Mouse (Mus musculus): ENCODE results near the gene Rpl6. TPM values are rescaled to one million over a fixed set of nuclear protein-coding genes. Genes with fewer than 3 reads are reported as not detected.

Rpl6 gene
- polyA plus RNA-seq, 1 experiment from 2014 or later, result 620 TPM

DNA sequence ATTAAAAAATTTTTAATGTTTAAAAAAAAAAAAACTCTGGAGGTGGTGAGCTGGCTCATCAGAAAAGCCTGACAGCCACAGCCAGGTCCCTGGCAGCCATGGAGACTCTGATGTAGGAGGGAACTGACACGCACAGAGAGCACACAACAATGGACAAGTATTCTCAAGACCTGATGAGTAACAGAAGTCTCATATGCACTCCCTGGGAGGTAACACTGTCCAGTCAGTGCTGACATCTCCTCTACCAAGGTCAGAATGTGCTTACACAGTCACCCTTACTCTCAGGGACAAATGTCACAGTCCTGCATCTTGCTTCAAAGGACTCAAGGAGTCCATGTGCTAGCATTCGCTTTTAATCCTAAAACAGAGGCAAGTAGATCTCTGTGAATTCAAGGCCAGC is 34.7 kb upstream of the Rpl6 start:
- ATAC-seq (replicated peaks; ENCODE audit: low FRiP score) (no peak), DNase-seq (ENCODE audit: low spot score) (no peak)
- no peak overlapping the region for H3K4me3 ChIP-seq (ENCODE audit: low read depth, low read length)
- H3K27ac ChIP-seq (ENCODE audit: low read depth, low read length), result no peak overlapping the region
- no peaks in the 10 kb centered on the region for H3K27me3 ChIP-seq (ENCODE audit: control insufficient read depth, insufficient read depth, low read length)
- no peak overlapping the region for H3K4me2 ChIP-seq (ENCODE audit: low read depth, low read length, severe bottlenecking)
- H3K9ac ChIP-seq (ENCODE audit: low read length), result no peak overlapping the region
- H3K4me1 ChIP-seq (replicated peaks; ENCODE audit: control insufficient read depth, insufficient read depth, low read length), result no peaks in the 10 kb centered on the region
- WGBS, result 88% methylated on average over 2 of the region's 2 CpGs
- no peaks in the 10 kb centered on the region for H3K9me3 ChIP-seq (ENCODE audit: control insufficient read depth, low read length)
- peaks cover 5% of the 10 kb centered on the region; the same call in 1 of the 2 replicates for H3K36me3 ChIP-seq (ENCODE audit: control insufficient read depth, insufficient read depth, low read length)

GRCm38 (mm10) chr5:121172835-121173234 is 31.4 kb upstream of the Rpl6 start:
- DNase-seq (ENCODE audit: low spot score), result no peak
- WGBS, result 92% methylated on average over 4 of the region's 4 CpGs
- H3K9me3 ChIP-seq (ENCODE audit: control insufficient read depth, low read length), result no peaks in the 10 kb centered on the region
- H3K4me1 ChIP-seq (replicated peaks; ENCODE audit: control insufficient read depth, insufficient read depth, low read length), result no peaks in the 10 kb centered on the region
- no peak overlapping the region for H3K4me2 ChIP-seq (ENCODE audit: low read depth, low read length, severe bottlenecking)
- no peaks in the 10 kb centered on the region for H3K27me3 ChIP-seq (ENCODE audit: control insufficient read depth, insufficient read depth, low read length)
- no peaks in the 10 kb centered on the region for H3K36me3 ChIP-seq (ENCODE audit: control insufficient read depth, insufficient read depth, low read length)
- ATAC-seq (replicated peaks; ENCODE audit: low FRiP score), result no peak
- H3K27ac ChIP-seq (ENCODE audit: low read depth, low read length), result no peak overlapping the region
- H3K9ac ChIP-seq (ENCODE audit: low read length), result no peak overlapping the region
- no peak overlapping the region for H3K4me3 ChIP-seq (ENCODE audit: low read depth, low read length)

- WGBS, result 81% methylated on average over 9 of the region's 9 CpGs
- H3K9ac ChIP-seq (ENCODE audit: low read length), result no peak overlapping the region
- H3K4me2 ChIP-seq (ENCODE audit: low read depth, low read length, severe bottlenecking), result no peak overlapping the region
- H3K27me3 ChIP-seq (ENCODE audit: control insufficient read depth, insufficient read depth, low read length), result no peaks in the 10 kb centered on the region
- H3K4me3 ChIP-seq (ENCODE audit: low read depth, low read length), result no peak overlapping the region
- H3K27ac ChIP-seq (ENCODE audit: low read depth, low read length), result peak overlapping the region; percentile 46
- DNase-seq (ENCODE audit: low spot score) (no peak), ATAC-seq (replicated peaks; ENCODE audit: low FRiP score) (no peak)
- H3K4me1 ChIP-seq (replicated peaks; ENCODE audit: control insufficient read depth, insufficient read depth, low read length), result 0 out of 2 replicates have a peak, but pooled peaks cover 2% of the 10 kb centered on the region
- H3K36me3 ChIP-seq (ENCODE audit: control insufficient read depth, insufficient read depth, low read length), result no peaks in the 10 kb centered on the region
- H3K9me3 ChIP-seq (ENCODE audit: control insufficient read depth, low read length), result no peaks in the 10 kb centered on the region
These were observed 25.0 kb upstream of the Rpl6 start for GRCm38 (mm10) chr5:121179077-121179857.

- DNase-seq (ENCODE audit: low spot score) (no peak), ATAC-seq (replicated peaks; ENCODE audit: low FRiP score) (no peak)
- H3K4me1 ChIP-seq (replicated peaks; ENCODE audit: control insufficient read depth, insufficient read depth, low read length), result peaks cover 11% of the 10 kb centered on the region; the same call in 1 of the 2 replicates
- no peak overlapping the region for H3K4me2 ChIP-seq (ENCODE audit: low read depth, low read length, severe bottlenecking)
- no peak overlapping the region for H3K9ac ChIP-seq (ENCODE audit: low read length)
- H3K9me3 ChIP-seq (ENCODE audit: control insufficient read depth, low read length), result no peaks in the 10 kb centered on the region
- no peak overlapping the region for H3K27ac ChIP-seq (ENCODE audit: low read depth, low read length)
- no peaks in the 10 kb centered on the region for H3K27me3 ChIP-seq (ENCODE audit: control insufficient read depth, insufficient read depth, low read length)
- H3K36me3 ChIP-seq (ENCODE audit: control insufficient read depth, insufficient read depth, low read length), result no peaks in the 10 kb centered on the region
- 78% methylated on average over 9 of the region's 9 CpGs for WGBS
- H3K4me3 ChIP-seq (ENCODE audit: low read depth, low read length), result no peak overlapping the region
These were observed 21.0 kb upstream of the Rpl6 start for GRCm38 (mm10) chr5:121183269-121183668.

GRCm38 (mm10) chr5:121184375-121184774 is 19.9 kb upstream of the Rpl6 start:
- H3K36me3 ChIP-seq (ENCODE audit: control insufficient read depth, insufficient read depth, low read length), result no peaks in the 10 kb centered on the region
- WGBS, result 84% methylated on average over 2 of the region's 2 CpGs
- no peak overlapping the region for H3K27ac ChIP-seq (ENCODE audit: low read depth, low read length)
- no peak overlapping the region for H3K9ac ChIP-seq (ENCODE audit: low read length)
- ATAC-seq (replicated peaks; ENCODE audit: low FRiP score) (no peak), DNase-seq (ENCODE audit: low spot score) (no peak)
- no peak overlapping the region for H3K4me2 ChIP-seq (ENCODE audit: low read depth, low read length, severe bottlenecking)
- no peaks in the 10 kb centered on the region for H3K9me3 ChIP-seq (ENCODE audit: control insufficient read depth, low read length)
- no peak overlapping the region for H3K4me3 ChIP-seq (ENCODE audit: low read depth, low read length)
- H3K4me1 ChIP-seq (replicated peaks; ENCODE audit: control insufficient read depth, insufficient read depth, low read length), result peaks cover 13% of the 10 kb centered on the region; the same call in 1 of the 2 replicates
- H3K27me3 ChIP-seq (ENCODE audit: control insufficient read depth, insufficient read depth, low read length), result no peaks in the 10 kb centered on the region

DNA sequence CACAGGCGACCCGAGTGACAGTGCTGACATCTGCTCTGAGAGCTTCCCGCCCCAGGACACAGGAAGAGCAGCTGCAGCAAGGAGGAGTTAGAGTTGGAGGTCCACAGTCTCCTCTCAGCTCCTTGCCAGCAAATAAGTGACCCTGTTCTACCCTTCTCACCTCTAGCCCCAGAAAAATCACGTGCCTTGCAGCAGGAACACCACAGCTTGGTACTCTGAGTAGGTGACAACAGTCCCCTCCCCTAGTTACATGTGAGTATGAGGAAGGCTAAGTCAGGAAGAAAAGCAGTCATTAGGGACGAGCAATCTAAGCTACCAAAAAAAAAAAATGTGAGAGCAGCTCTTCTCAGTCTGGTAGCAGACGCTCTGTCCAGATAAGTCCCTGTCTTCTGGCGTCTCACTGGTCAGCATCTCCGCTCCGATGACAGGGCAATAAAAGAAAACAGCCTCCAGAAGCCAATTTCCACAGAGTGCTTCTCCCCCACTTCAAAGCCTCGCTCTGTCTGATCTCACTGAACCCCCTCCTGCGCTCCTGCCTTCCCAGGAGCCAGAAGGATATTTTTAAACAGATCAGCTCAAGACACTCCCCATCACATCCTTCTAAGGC is 19.2 kb upstream of the Rpl6 start:
- H3K9me3 ChIP-seq (ENCODE audit: control insufficient read depth, low read length), result no peaks in the 10 kb centered on the region
- H3K9ac ChIP-seq (ENCODE audit: low read length), result peak overlapping the region; percentile 6; the same call in 1 of the 2 replicates
- peaks cover 11% of the 10 kb centered on the region; the same call in 1 of the 2 replicates for H3K4me1 ChIP-seq (replicated peaks; ENCODE audit: control insufficient read depth, insufficient read depth, low read length)
- no peak overlapping the region for H3K27ac ChIP-seq (ENCODE audit: low read depth, low read length)
- H3K36me3 ChIP-seq (ENCODE audit: control insufficient read depth, insufficient read depth, low read length), result no peaks in the 10 kb centered on the region
- no peak for ATAC-seq (replicated peaks; ENCODE audit: low FRiP score)
- DNase-seq (ENCODE audit: low spot score), result no peak
- H3K4me3 ChIP-seq (ENCODE audit: low read depth, low read length), result no peak overlapping the region
- H3K27me3 ChIP-seq (ENCODE audit: control insufficient read depth, insufficient read depth, low read length), result no peaks in the 10 kb centered on the region
- WGBS, result 69% methylated on average over 11 of the region's 11 CpGs
- H3K4me2 ChIP-seq (ENCODE audit: low read depth, low read length, severe bottlenecking), result no peak overlapping the region

GRCm38 (mm10) chr5:121187580-121188001 is 16.7 kb upstream of the Rpl6 start:
- ATAC-seq (replicated peaks; ENCODE audit: low FRiP score) (no peak), DNase-seq (ENCODE audit: low spot score) (no peak)
- Histone ChIP-seq H3K4me3 (ENCODE audit: low read depth, low read length) (no peak overlapping the region), H3K36me3 (ENCODE audit: control insufficient read depth, insufficient read depth, low read length) (no peaks in the 10 kb centered on the region), H3K27me3 (ENCODE audit: control insufficient read depth, insufficient read depth, low read length) (no peaks in the 10 kb centered on the region), H3K4me1 (replicated peaks; ENCODE audit: control insufficient read depth, insufficient read depth, low read length) (peaks cover 14% of the 10 kb centered on the region; the same call in 1 of the 2 replicates), H3K9me3 (ENCODE audit: control insufficient read depth, low read length) (no peaks in the 10 kb centered on the region), H3K27ac (ENCODE audit: low read depth, low read length) (no peak overlapping the region), H3K4me2 (ENCODE audit: low read depth, low read length, severe bottlenecking) (no peak overlapping the region), H3K9ac (ENCODE audit: low read length) (no peak overlapping the region)
- 89% methylated on average over 8 of the region's 8 CpGs for WGBS

DNA sequence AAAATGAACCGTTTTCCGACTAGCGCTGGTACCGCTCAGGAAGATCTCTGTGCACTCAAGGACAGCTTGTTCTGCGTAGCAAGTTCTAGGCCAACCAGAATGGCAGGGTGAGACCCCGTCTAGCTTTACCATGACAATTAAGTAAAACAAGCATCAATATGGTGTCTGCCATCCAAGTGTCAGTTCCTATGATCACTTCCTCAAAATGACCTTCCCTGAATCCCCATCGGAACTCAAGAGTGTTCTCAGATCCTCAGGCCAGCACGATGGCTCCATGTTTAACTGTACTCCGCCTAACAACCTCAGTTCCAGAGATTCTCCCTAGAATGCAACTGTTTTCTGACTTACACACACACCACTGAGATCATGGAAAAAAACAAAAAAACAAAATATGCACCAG is 16.0 kb upstream of the Rpl6 start:
- no peak overlapping the region for H3K4me3 ChIP-seq (ENCODE audit: low read depth, low read length)
- no peaks in the 10 kb centered on the region for H3K9me3 ChIP-seq (ENCODE audit: control insufficient read depth, low read length)
- no peaks in the 10 kb centered on the region for H3K36me3 ChIP-seq (ENCODE audit: control insufficient read depth, insufficient read depth, low read length)
- peaks cover 14% of the 10 kb centered on the region; the same call in 1 of the 2 replicates for H3K4me1 ChIP-seq (replicated peaks; ENCODE audit: control insufficient read depth, insufficient read depth, low read length)
- WGBS, result 93% methylated on average over 9 of the region's 9 CpGs
- H3K4me2 ChIP-seq (ENCODE audit: low read depth, low read length, severe bottlenecking), result no peak overlapping the region
- no peak for ATAC-seq (replicated peaks; ENCODE audit: low FRiP score)
- no peak overlapping the region for H3K27ac ChIP-seq (ENCODE audit: low read depth, low read length)
- DNase-seq (ENCODE audit: low spot score), result no peak
- H3K9ac ChIP-seq (ENCODE audit: low read length), result no peak overlapping the region
- no peaks in the 10 kb centered on the region for H3K27me3 ChIP-seq (ENCODE audit: control insufficient read depth, insufficient read depth, low read length)

All from forebrain, embryonic 11.5 days (tissue).